Mouse (Mus musculus): ENCODE results near the gene Tnpo2. TPM values are rescaled to one million over a fixed set of nuclear protein-coding genes. Genes with fewer than 3 reads are reported as not detected.

Gene Tnpo2
- 51.4 TPM for polyA plus RNA-seq (2017; shearing (Covaris generic))

DNA sequence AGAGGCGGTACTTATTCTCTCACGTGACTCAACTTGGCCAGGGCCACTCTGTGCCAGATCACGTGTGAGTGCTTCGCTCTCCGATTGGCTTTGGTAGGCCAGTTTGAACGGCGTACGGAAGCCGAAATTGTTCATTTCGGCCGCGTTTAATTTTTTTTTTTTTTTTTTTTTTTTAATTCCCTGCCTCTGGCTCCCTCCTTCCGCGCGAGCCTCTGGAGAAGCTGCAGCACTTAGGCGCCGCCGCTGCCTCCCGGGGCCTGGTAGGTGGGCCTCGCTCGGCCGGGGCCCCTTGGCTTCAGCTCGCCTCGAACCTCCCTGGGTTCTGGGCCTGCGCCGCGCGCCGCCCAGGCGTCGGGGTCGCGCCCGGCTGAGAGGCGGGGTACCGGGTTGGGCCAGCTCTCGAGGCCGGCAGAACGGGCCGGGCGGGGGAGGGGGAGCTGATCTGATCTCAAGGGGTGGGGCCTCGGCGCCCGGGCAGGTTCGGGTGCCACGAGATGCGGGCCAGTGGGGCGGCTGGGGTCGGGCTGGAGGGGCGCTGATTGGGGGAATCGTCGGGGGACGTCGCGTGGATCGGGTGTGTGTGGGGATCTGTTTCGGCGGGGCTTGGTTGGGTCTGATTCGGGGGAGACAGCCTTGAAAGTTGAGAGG, at the start of gene Tnpo2:
Gene Tnpo2, plus strand, starts transcription at position 198 of the 648 bp plus-strand sequence.

DNA sequence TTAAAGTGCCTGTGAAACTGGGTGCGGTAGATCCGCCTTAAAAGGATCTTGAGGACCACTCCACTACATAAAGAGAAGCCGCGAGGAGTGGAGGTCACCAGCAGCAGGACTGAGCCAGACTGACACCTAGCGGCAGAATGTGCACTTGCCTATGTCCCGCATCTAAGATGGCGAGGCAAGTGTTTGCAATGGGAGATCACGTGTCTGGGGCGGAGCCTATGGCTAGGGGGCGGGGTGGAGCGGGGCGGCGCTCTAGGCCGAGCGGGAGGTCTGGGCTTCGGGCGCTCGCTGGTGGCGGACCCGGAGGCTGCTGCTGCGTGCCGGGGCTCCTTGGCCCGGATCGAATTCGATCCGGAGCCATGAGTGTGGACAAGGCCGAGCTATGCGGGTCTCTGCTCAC, 46.4 kb upstream of the Tnpo2 start, which contains the start of gene Hook2:
Gene Hook2, plus strand, starts transcription at position 255 of the 400 bp plus-strand sequence.

DNA sequence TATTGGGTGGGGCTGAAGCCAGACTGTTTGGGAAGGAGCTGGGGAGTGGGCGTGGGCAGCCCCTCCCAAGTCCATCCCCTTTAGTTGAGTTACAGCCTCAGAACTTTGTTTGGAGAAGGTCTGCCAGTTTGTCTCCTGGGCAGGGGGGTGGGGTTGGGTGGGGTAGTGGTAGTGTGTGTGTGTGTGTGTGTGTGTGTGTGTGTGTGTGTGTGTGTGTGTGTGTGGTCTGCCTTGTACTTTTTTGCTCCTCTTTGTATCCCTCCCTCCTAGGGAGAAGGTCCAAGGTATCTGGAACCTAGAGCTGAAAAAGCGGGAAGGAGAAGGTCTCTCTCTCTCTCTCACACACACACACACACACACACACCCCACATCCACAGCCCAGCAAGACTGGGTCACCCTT, 22.3 kb upstream of the Tnpo2 start, which contains the start of gene Best2:
Gene Best2, minus strand, starts transcription at position 101 of the 400 bp plus-strand sequence.

DNA sequence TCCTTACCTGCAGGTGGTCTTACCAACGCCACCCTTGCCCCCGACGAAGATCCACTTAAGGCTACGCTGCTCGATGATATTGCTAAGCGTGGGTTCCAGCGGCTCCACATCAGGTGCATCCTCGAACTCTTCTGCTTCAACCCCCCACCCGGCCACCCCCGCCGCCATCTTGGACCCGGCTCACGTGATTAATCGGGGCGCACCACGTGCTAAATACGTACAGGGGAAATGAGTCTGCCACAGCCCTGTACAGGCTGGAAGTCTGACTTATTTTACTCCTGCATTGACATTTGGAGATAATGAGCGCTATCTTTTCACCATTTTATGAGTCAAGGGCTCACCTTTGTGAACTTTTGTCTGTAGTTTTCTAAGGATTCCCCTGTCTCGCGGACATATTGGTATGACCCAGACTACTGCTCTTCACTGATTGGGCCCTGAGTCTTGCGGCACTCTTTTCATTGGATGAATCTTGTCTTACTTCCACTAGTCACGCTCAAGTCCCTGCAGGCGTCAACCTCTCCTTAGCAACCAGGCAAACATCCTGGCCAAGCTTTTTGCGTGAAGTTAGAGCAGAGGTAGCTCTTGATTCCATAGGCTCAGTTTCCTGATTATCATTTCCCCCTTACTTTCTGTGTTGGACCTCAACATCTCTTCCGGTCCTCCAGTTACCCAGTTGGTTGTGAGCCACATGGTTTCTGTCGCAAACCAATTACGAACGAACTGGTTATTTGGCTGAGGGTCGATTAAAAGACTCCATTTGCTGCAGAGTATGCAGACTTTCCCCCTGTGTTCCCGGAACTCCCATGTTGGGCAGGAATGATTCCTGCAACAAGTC, 11.4 kb upstream of the Tnpo2 start, which contains the start of gene Asna1:
Gene Asna1, minus strand, starts transcription at position 184 of the 835 bp plus-strand sequence.

DNA sequence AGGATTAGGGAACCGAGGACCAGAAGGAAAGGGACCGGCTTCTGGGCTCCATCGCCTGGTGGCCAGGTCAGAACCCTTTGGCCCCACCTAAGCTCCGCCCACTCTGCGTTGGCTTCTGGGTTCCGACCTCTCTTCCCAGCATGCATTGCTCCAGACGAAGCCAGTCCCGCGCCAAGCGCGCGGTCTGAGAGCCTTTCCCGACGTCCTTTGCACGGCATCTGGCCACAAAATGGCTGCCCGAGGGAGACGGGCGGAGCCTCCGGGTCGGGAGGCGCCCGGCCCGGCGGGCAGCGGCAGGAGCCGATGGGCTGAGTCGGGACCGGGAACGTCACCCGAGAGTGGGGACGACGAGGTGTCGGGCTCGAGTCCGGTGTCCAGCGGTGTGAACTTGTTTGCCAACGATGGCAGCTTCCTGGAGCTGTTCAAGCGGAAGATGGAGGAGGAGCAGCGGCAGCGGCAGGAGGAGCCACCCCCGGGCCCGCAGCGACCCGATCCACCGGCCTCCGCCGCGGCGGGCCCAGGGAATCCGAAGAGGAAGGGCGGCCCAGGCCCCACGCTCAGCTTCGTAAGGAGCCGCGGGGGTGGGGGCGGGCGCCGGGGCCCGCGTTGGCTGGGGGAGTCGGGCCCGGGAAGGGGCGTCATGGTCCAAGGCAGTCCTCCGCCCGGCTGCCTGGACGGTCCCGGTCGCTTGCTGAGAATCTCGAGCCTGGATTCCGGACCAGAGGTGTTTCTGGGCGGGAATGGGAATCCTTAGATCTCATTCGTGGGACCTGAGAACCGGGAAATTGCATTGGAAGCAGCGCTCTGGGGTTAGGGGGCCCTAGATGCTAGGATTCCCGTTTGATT, 9.8 kb upstream of the Tnpo2 start, which contains the start of gene Trir:
Gene Trir, plus strand, starts transcription at position 154 of the 846 bp plus-strand sequence.

DNA sequence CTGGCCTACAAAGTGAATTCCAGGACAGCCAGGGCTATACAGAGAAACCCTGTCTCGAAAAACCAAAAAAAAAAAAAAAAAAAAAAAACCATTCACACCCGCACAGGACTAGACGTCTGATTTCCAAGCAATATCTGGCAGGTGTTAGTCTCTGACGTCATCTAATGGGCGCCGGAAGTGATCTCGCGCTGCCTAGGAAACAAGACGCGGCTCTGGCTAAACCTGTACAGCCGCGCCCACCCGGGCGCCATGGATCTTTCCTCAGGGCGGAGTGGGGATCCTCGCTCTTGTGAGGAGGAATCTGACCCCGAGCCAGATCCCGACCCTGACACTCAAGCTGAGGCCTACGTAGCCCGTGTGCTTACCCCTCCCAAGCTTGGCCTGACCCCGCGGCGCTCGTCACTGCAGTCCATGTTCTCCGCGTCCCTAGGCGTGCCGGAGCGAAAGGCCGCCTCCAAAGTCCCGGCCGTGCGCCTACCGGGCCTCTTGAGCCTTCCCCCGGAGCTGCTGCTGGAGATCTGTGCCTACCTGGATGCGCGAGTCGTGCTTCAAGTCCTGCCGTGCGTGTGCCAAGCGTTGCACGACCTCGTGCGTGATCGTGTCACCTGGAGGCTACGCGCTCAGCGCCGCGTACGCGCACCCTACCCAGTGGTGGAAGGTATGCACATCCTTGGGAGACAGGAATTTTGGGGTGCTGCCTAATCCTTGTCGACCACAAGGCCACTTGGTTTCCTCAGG, 23.3 kb downstream of the Tnpo2 start, which contains the start of gene Fbxw9:
Gene Fbxw9, plus strand, starts transcription at position 177 of the 738 bp plus-strand sequence.

DNA sequence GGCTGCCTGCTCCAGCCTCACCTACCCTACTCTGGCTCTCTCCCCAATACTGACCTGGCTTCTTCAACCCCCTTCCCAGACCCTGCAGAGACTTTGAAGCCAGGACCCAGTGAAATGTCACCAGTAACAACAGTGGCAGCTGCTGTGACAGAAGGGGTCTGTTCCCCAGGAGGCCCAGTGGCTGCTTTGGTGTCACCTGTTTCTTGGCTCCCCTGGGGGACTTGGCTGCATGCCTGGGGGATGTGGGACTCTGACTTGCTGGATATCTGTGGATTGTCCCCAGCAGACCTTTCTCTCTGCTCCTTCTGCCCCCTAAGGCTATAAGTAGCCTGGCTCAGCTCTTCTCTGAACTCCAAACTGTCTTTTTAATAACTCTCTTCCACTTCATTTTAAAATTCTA, 31.3 kb downstream of the Tnpo2 start, which contains the start of gene Gm5741:
Gene Gm5741, minus strand, starts transcription at position 1 of the 400 bp plus-strand sequence.

DNA sequence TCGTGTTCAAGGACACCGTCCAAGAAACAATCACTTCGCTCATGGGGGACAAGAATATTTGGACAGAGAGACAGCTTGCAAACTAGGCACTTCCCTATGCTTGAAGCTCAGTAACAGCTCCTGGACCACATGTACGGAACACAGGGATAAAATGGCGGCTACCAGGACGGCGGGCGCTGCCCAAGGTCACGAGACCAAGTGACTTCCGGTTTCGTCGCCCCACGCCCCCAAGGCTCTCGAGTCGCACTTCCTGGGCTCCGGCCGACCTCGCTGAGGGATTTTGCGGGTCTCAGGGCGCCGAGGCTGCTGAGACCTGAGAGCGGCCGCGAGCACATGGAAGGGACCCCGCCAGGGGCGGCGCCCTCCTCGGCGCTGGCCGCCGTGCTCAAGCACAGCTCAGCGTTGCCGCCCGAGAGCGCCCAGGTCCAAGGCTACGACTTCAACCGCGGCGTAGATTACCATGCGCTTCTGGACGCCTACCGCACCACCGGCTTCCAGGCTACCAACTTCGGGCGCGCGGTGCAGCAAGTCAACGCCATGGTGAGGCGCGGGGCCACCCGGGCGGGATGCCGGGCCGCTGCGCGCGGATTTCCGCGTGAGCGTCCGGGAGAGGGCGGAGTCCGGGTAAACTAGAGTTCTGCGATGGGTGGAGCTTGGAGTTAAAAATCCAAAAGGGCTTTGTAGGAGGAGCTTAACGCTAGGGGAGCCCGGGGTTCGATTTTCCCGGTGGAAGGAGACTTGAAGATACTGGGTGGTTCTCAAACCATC, 35.0 kb downstream of the Tnpo2 start, which contains the start of gene Dhps:
Gene Dhps, plus strand, starts transcription at position 244 of the 768 bp plus-strand sequence.

DNA sequence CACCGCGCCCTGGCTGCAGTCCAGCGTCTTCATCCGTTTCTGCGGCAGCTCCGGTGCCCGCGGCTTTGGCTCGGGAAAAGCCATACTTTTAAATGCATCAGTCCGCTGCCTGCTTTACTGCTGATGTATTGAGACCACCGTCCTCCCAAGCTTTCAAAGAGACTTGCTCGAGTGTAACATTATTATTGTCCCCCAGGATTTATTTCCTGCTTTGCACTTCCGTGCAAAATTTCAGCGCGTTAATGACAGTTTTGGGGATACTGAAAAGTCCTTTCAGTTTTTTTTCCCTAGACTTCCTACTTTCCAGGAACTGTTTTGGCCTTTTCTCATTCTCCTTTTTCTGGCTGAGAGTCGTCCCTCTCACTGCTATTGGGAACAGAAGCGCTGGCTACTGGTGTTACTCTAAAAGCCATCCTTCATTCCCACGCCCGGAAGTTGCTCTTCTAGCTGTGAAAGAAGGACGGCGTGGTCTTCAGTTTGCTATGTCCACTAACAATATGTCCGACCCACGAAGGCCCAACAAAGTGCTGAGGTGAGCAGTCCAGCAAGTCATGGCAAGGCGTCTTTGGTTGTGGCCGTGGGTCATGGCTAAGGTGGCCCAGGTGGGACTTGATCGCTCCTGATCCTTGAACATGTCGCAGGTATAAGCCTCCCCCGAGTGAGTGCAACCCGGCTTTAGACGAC, 44.0 kb downstream of the Tnpo2 start, which contains the start of gene Wdr83os:
Gene Wdr83os, plus strand, starts transcription at position 209 of the 684 bp plus-strand sequence.

DNA sequence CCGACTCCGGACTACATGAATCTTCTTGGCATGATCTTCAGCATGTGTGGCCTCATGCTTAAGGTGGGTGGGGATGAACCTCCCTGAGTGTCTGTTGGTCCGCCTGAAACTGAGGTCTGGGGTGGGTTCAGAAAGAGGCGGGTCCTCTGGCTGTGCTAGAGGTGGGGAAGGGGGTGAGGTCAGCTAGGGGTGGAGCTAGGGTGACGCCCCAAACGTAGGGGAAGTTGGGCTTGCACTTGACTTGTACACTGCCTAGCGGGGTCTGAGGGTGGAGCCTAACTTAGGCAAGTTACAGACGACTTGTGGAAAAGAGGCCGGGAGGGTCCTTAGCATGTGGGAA, 44.5 kb downstream of the Tnpo2 start, which contains the start of gene Wdr83:
Gene Wdr83, minus strand, starts transcription at position 91 of the 340 bp plus-strand sequence.

DNA sequence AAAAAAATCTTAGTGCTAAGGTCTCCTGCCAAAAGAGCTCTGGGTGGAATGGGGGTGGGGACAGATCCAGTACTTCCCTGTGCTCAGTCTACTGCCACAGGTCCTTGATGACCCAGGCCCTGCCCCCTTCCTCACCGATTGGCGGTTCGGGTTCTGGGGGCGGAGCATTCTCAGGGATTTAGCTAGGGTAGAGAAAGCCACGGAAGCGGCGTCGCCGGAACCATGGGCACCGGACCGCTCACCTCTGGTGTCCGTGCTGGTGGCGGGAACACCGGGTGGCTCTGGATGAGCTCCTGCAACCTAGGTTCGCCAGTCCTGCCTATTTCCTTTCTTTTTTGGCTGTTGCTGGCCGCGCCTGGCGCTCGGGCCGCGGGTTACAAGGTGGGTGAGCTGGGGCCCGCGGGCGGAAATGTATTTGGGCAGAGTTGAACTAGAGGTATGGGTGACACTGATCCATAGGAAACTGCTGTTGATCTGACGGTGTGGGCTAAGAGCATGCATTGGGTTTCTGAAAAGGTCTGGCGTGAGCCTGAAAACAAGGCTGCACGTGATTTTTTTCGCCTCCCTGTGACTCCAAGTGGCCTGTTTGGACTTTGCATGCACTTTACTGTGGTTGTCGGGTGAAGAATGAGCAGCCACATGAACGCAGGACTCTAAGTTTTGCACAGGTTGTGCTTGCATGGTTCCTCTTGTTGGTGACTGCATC, 46.5 kb downstream of the Tnpo2 start, which contains the start of gene Man2b1:
Gene Man2b1, plus strand, starts transcription at position 163 of the 706 bp plus-strand sequence.

Other genes starting within 250 kb of the Tnpo2 start
- gene Nfix, start 236.6 kb upstream of the Tnpo2 start, polyA plus RNA-seq (2017; shearing (Covaris generic)): 4.7 TPM
- 7.8 TPM for gene Dand5, start 214.1 kb upstream of the Tnpo2 start, polyA plus RNA-seq (2017; shearing (Covaris generic))
- gene Gadd45gip1, start 205.4 kb upstream of the Tnpo2 start, polyA plus RNA-seq (2017; shearing (Covaris generic)): 20.8 TPM
- gene Rad23a, start 196.2 kb upstream of the Tnpo2 start, polyA plus RNA-seq (2017; shearing (Covaris generic)): 200 TPM
- gene Calr, start 190.0 kb upstream of the Tnpo2 start, polyA plus RNA-seq (2017; shearing (Covaris generic)): 494 TPM
- gene Farsa, start 179.9 kb upstream of the Tnpo2 start, polyA plus RNA-seq (2017; shearing (Covaris generic)): 110 TPM
- gene Syce2, start 164.8 kb upstream of the Tnpo2 start, polyA plus RNA-seq (2017; shearing (Covaris generic)): 7.1 TPM
- gene Gcdh, start 143.0 kb upstream of the Tnpo2 start, polyA plus RNA-seq (2017; shearing (Covaris generic)): 38.4 TPM
- gene Klf1, start 135.0 kb upstream of the Tnpo2 start, polyA plus RNA-seq (2017; shearing (Covaris generic)): 0.60 TPM
- 22.3 TPM for gene Dnase2a, start 128.4 kb upstream of the Tnpo2 start, polyA plus RNA-seq (2017; shearing (Covaris generic))
- 1.3 TPM for gene Mast1, start 99.6 kb upstream of the Tnpo2 start, polyA plus RNA-seq (2017; shearing (Covaris generic))
- not detected for gene Rtbdn, start 89.9 kb upstream of the Tnpo2 start, polyA plus RNA-seq (2017; shearing (Covaris generic))
- gene Gm49661, start 67.5 kb upstream of the Tnpo2 start, polyA plus RNA-seq (2017; shearing (Covaris generic)): not detected
- 233 TPM for gene Prdx2, start 67.3 kb upstream of the Tnpo2 start, polyA plus RNA-seq (2017; shearing (Covaris generic))
- gene Rnaseh2a, start 67.1 kb upstream of the Tnpo2 start, polyA plus RNA-seq (2017; shearing (Covaris generic)): 108 TPM
- 339 TPM for gene Junb, start 58.2 kb upstream of the Tnpo2 start, polyA plus RNA-seq (2017; shearing (Covaris generic))
- gene Hook2, start 46.3 kb upstream of the Tnpo2 start, polyA plus RNA-seq (2017; shearing (Covaris generic)): 4.4 TPM
- gene Best2, start 22.4 kb upstream of the Tnpo2 start, polyA plus RNA-seq (2017; shearing (Covaris generic)): not detected
- gene Asna1, start 11.6 kb upstream of the Tnpo2 start, polyA plus RNA-seq (2017; shearing (Covaris generic)): 60.6 TPM
- 122 TPM for gene Trir, start 10.1 kb upstream of the Tnpo2 start, polyA plus RNA-seq (2017; shearing (Covaris generic))
- gene Fbxw9, start 23.1 kb downstream of the Tnpo2 start, polyA plus RNA-seq (2017; shearing (Covaris generic)): 10.1 TPM
- gene Gm5741, start 31.1 kb downstream of the Tnpo2 start, polyA plus RNA-seq (2017; shearing (Covaris generic)): 2.5 TPM
- 57.7 TPM for gene Dhps, start 34.8 kb downstream of the Tnpo2 start, polyA plus RNA-seq (2017; shearing (Covaris generic))
- 190 TPM for gene Wdr83os, start 43.8 kb downstream of the Tnpo2 start, polyA plus RNA-seq (2017; shearing (Covaris generic))
- 46.6 TPM for gene Wdr83, start 44.4 kb downstream of the Tnpo2 start, polyA plus RNA-seq (2017; shearing (Covaris generic))
- 167 TPM for gene Man2b1, start 46.4 kb downstream of the Tnpo2 start, polyA plus RNA-seq (2017; shearing (Covaris generic))
- gene Zfp791, start 86.2 kb downstream of the Tnpo2 start, polyA plus RNA-seq (2017; shearing (Covaris generic)): not detected
- not detected for gene Cks1brt, start 115.0 kb downstream of the Tnpo2 start, polyA plus RNA-seq (2017; shearing (Covaris generic))
- not detected for gene Olfr371, start 189.1 kb downstream of the Tnpo2 start, polyA plus RNA-seq (2017; shearing (Covaris generic))

All from CD4-positive, CD25-positive, alpha-beta regulatory T cell, adult 9 weeks (primary cell).